Mouse (Mus musculus): ENCODE results near the gene 4930452B06Rik.

Gene 4930452B06Rik

DNA sequence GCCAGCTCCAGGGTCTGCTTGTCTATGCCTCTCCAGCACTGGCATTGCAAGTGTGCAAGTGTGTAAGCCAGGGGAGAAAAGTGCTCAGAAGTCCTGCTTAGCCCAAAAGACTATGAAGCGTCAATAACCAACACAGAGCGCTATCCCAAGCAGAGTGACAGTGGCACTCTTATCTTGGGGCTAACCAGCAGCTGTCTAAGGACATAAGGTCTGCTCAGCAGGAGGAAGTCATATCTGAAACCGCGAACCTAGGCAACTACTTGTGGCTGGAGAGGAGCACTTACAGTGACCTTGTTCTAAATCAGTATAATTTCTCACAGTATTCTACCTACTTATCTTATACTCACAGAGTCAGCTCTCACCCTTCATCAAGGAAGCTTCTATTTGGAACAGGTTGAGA lies 214.9 kb downstream of the 4930452B06Rik start:
- no peak for DNase-seq (ENCODE audit: low spot score)

DNA sequence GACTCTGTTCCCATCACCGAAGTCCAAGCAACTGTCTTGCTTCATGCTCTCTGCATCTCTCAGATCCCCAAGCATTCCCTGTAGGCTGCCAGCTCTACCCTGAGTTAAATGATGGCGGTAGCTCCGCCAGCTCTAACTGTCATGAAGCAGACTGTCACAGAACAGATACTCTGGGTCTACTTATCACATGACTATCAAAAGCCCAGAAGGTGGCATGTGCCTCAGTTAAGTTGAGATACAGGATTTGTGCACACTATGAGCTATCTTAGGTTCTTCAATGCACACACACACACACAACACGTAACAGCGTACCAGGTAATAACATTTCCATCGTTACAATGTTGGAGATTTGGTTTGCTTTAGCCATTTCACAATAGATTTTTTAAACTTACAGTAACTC lies 215.7 kb downstream of the 4930452B06Rik start:
- no peak for DNase-seq (ENCODE audit: low spot score)

DNA sequence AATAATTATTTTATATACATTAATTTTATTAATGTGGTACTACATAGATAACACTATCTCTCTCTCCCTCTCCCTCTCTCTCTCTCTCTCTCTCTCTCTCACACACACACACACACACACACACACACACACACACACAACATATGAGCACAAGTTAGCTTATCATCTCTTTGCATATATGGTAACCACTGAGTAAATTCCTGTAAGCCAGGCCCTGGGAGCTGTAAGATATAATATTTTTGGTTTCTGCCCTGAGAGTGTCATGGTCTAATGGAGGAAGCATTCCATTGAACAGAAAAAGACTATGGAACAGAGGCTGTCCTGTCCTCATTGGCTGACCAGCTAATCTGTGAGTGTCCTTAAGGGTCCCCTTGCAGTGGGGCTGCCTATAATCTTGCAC lies 216.7 kb downstream of the 4930452B06Rik start:
- no peak for DNase-seq (ENCODE audit: low spot score)

DNA sequence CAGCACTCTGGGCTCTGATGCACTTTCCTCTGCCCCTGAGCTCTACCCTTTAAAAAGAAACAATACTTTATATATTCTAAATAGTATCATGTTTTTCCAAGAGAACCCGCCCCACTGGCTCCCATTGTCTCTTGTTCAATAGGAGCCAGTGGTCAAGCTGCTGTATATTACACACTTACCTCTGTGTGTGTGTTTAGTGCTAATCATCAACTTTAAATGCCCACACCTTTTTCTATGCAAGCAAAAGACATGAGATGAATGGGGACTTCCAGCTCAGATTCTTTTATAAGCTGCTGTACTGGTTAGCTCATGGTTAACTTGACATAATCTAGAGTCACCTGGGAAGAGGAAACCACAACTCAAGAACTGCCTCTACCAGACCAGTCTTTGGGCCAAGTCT lies 218.7 kb downstream of the 4930452B06Rik start:
- no peak for DNase-seq (ENCODE audit: low spot score)

DNA sequence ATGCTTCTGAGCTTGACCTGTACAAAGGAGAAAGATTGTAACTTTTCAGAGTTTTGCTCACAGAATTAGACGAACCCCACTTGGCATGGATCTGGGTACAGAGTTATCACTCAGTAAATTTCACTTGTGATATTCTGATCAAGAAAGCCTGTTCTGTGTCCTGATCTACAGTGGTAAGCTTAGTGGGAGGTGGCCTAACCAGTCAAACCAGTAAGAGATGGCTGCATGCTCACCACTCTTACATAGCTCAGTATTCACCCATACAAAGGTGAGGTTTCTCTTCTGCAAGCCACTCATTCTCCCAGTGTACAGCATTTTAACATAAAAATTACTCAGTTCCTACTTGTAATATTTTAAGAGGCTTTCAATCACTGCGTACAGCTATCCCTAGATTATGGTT lies 221.7 kb downstream of the 4930452B06Rik start:
- no peak for DNase-seq (ENCODE audit: low spot score)

DNA sequence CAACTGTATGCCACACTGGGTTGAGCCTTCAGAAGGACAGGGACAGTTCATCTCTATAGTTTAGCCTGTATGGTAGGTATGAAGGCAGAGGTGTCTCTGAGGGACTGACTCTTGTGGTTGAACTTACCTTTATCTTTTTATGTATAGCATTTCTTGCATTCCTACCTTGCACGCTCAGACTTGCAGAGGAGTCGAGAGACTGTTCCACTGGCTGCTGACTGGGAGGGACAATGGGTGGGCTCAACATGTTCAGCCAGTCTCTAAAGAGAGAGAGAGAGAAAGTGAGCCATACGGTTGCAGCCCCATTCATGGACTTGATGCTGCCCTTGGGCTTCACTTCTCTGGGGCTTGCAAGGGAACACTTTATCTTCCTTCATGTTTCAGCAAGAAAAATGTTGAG lies 223.3 kb downstream of the 4930452B06Rik start:
- no peak for DNase-seq (ENCODE audit: low spot score)

DNA sequence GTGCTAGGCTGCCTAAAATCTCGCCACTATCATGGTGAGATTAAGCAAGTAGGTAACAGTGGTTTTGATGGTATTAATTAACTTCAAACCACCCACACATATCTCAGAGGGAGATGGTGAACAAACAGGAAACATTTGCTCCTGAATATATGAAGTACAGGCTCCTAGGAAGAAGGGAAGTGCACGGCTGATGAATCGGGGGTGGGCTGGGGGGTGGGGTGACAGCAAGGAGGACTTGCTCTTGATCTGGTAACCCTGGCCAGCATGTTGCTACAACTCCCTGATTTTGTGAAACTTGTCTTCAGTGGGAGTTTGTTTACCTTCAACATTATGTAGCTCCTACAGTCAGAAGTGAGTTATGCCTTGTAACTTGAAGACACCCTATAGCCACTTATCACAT lies 224.4 kb downstream of the 4930452B06Rik start:
- no peak for DNase-seq (ENCODE audit: low spot score)

DNA sequence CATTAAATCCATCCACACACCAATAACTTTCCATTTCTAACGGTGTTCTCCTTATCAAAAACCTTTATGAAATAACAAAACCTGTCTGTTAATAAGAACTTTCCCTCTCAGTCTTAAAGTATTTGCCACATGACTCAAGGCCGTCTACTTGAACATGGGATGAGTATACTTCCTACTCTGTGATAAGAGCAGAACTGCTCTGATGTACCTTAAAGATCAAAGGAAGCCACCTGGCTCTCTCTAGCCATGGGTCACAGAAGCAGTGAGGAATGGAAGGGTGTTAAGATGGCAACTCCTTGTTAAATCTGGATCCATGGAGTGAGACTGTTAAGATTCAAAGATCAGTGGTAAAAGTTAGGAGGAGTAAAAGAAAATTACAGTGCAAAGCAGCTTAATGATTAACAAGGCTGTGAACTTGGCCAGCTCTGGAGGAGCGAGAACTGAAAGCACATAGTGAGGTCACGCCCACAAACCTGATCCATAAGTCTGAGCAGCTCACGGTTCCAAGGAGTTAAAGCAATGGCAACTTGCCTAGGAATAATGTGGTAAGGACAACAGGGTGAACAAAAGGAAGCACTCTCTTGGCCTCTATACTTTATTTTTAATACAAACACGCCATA lies 235.3 kb downstream of the 4930452B06Rik start:
- DNase-seq (ENCODE audit: low spot score), result no peak

DNA sequence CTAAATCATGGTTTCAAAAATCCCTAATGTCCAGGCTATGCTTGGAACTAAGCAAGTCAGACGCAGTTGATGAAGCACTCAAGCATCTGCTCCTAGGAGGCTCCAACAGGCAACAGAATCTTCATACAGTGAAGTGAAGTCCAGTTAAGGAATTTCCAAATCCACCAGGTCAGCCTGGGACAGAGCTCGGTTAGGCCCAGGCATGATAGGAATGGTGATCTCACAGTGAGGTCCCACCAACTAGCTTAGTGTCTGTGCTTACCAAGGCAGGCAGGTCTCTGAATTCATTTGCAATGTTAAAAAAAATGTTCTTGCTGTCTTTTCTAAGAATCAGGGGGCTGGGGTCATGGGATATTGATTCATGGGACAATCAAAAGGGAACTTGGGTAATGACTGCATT lies 236.3 kb downstream of the 4930452B06Rik start:
- DNase-seq (ENCODE audit: low spot score), result no peak

DNA sequence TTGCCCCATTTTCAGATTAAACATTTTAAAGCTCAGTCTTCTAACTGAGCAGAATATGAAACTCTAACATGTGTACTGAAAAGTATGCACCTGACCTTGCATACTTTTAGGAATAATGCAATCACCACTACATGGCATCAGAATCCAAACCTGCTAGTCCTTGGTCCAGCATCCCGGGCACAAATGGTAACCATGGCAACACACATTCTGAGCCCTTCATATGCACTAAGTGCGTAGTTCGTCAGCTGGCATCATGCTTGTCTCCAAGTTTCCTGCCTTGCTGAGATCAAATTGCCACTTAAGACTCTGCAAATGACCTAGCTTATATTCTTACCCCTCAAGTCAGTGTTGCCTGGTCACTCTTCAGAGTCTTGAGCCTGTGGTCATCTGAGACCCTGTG lies 243.2 kb downstream of the 4930452B06Rik start:
- no peak for DNase-seq (ENCODE audit: low spot score)

DNA sequence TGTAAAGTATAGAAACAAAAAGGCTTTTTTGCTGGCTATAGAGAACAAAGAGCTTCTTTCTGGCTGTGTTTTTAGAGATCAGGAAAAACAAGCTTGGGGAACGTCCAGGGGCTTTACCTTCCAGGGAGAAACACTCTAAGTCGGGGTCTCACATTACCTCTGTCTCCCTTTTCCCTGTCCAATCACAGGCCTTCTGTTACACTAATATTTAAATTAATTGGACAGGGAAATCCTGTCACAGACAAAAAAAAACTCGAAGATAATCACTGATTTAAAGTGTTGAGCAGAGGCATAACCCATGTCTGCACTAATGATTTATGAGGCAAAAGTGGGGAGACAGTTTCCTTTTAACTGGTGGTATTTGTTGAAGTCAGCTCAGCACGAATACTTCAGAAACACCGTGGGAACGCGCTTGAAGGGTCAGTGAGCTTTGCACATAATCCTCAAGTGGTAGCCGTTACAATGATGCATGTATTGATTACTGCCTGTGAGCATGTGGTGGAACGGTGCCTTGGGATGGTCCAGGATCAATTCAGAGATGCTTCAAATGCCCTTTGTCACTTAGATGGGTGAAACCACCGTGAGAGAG lies 244.7 kb downstream of the 4930452B06Rik start:
- no peak for DNase-seq (ENCODE audit: low spot score)

DNA sequence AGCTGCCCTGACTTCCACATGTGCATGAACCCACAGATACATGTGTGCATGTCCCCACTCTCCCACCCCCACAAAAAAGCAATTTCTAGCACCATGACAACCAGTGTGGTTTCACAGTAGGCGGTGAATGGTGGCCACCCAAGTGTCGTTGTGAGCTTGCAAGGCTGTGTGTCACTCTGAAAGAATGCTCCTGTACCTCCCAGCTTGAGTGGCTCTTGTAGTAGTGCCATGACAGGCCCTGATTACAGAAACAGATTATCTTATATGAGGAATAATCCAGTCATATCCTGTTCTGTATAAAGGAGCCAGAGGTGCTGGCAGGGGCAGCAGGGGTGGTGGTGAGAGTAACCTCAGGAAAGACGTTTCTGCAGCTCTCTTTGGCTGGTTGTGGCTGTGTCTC lies 247.4 kb downstream of the 4930452B06Rik start:
- no peak for DNase-seq (ENCODE audit: low spot score)

DNA sequence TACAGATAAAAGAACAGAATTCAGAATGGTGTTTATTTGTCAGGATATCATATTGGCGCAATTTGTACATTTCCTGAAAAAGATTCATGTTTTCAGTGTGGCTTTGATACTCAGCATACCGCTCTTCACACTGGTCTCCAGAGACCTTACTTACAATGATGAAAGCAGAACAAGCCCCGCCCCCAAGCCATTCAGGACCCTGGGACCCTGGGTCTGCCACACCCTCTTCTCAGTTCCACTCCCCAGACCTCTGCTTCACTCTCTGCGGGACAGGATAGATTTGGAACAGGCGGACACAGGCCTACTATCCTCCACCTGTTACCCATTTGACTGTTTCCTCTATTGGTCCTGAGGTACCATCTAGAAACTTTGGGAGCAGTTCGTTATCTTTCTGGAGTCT lies 260.1 kb downstream of the 4930452B06Rik start:
- no peak for DNase-seq (ENCODE audit: low spot score)

DNA sequence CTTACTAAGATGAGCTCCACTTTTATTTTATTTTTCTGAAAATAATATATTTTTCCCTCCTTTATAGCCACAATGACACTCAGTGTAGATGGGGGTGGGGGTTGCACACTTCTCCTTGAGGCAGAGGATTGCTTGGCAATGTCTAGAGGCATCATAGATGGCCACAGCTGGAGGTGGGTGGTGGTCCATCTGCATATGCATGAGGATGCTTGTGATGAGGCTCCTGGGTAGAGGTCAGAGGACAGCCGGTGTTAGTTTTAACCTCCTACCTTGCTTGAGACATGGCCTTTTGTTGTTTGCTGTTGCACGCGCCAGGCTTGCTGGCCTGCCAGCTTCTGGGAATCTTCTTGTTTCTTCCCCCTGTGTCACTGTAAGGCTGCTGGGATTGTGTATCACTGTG lies 262.7 kb downstream of the 4930452B06Rik start:
- DNase-seq (ENCODE audit: low spot score), result no peak

DNA sequence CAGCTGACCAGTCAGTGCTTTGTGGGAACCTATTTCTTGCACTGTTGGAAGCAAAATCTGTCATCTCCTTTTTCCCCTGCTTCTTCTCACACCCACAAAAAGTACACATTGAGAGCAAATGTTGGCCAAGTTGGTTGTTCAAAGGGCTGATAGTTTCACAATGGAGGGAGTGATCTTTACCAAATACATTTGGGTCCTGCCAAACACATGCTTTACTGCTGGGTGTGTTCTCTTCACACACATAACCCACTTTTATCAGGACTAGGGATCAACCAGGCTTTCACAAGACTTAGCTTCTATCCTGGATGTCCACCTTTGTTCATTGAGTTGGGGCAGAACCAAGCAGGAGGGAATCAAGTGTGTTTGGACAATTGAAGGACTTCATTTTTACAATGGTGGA lies 267.5 kb downstream of the 4930452B06Rik start:
- DNase-seq (ENCODE audit: low spot score), result no peak

DNA sequence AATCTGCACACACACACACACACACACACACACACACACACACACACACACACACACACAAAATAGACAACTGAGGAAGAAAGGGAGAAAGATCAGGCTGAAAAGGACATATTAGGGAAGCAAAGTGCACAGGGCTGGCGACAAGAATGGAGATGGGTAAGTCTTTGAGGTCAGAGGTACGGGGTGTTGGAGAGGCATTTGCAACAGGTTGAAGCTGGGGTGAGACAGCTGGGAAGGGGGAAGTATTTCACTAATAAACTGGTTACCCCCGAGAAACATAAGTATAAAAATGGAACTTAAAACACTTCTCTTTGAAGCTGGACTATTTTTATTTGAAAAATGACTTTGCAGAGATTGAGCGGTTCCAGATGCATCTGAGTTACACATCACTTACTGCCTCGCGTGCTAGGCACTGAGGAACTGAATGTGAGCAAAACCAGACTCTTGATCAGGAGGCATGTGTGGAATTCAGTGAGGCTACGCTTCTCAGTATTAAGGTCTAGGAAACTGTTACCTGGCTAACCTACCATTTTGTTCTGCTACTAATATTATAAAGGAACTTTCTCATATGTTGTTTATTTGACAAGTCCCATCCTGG lies 270.3 kb downstream of the 4930452B06Rik start:
- DNase-seq (ENCODE audit: low spot score), result no peak

DNA sequence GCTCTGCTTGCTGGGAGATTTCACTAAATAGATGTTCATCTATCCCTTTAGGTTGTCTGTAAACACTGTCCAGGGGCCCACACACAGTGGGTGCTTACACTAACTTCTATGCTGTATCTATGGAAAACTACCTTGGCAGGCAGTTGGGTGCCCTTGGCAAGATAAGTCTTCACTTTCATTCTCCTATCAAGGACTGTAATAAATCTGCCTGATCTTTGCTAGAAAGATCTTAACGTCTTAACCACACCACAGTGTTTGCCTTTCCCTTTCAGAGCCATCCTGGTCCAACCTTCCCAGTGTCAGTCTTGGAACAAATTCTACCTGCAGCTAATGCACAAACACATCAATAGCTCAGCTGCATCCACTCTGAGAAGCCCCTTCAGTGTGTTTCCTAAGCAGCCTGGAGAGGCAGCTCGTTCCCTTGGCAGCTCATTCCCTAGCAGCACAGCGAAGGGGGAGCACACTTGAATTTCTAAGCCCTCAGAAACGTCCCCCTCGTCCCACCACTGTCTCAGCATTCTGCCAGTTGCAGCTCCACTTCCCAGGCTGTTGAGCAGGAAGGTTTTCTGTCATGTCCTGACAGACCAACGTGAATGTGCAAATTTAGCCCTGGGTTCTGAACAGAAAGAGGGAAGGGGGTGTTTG lies 273.7 kb downstream of the 4930452B06Rik start:
- DNase-seq (ENCODE audit: low spot score), result no peak

Data from urinary bladder, postnatal 25 days (tissue).